ENCODE assay signal across 8 mouse cellular contexts in the genomic region with DNA sequence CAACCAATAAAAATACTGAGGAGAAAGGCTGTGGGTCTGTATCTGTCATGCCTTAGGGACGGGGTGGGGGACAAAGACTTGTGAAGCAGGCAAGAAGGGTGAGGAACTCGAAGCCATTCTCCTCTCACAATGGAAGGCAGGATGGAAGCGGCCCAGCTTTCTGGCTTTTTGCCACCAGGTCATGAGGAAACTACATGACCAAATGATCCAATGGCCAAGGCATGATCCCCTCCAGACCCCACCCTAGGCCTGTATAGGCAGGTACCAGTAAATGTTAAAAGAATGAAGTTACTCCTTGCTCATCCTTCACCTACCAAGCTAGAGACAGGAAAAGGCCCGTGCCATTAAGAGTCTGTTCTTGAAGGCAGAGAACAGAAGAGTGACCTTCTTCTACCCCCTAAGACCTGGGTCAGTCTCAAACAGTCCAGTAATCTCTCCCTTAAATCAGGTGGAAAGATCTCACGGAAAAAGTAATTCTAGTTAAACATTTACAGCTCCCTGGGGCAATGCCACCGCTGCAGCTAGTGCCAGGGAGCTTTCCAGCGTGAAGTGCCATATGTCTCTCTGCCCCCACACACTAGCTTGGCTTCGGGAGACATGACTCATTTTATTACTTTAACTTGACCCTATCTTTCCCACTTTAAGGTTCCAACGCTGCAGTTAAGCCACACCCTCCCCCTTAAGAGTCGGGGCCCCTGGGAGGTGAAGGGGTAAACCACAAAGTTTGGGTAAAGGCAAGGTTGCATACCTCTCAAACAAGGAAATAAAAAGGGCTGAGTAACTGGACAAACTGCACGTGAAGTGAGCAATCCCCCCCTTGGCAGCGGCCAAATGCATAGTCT. TPM values are rescaled to one million over a fixed set of nuclear protein-coding genes. Genes with fewer than 3 reads are reported as not detected.
DNase-seq lines count a peak whose midpoint lies in the region; ATAC-seq and TF ChIP-seq lines count a peak whose summit lies in the region.

No protein-coding gene starts in this region.

- H3K27me3 ChIP-seq in heart, embryonic 15.5 days, result peaks cover 3% of the 10 kb centered on the region; the same call in 1 of the 2 replicates
- no peaks in the 10 kb centered on the region for H3K27me3 ChIP-seq in Patski
- H3K27me3 ChIP-seq in hindbrain, embryonic 13.5 days, result peaks cover 18% of the 10 kb centered on the region; the same call in 1 of the 2 replicates
- H3K27me3 ChIP-seq in limb, embryonic 14.5 days (ENCODE audit: control insufficient read depth, insufficient read depth, low read length), result no peaks in the 10 kb centered on the region
- no peaks in the 10 kb centered on the region for H3K27me3 ChIP-seq in midbrain, postnatal 0 days (ENCODE audit: insufficient read depth, low read length)

- H3K4me3 ChIP-seq in heart, embryonic 15.5 days, result peak overlapping the region; percentile 69
- peak overlapping the region; percentile 82 for H3K4me3 ChIP-seq in hindbrain, embryonic 13.5 days
- H3K4me3 ChIP-seq in limb, embryonic 14.5 days (replicated peaks; ENCODE audit: low read length), result peak overlapping the region; percentile 67
- peak overlapping the region; percentile 69 for H3K4me3 ChIP-seq in midbrain, postnatal 0 days (ENCODE audit: low read depth, low read length)

- peaks cover 26% of the 10 kb centered on the region for H3K4me1 ChIP-seq in heart, embryonic 15.5 days (replicated peaks)
- peaks cover 30% of the 10 kb centered on the region for H3K4me1 ChIP-seq in hindbrain, embryonic 13.5 days (replicated peaks)
- H3K4me1 ChIP-seq in limb, embryonic 14.5 days (ENCODE audit: control insufficient read depth, insufficient read depth, low read length), result peaks cover 18% of the 10 kb centered on the region
- H3K4me1 ChIP-seq in midbrain, postnatal 0 days (ENCODE audit: insufficient read depth, low read length), result peaks cover 16% of the 10 kb centered on the region; the same call in 1 of the 2 replicates

- H3K9me3 ChIP-seq in heart, embryonic 15.5 days (replicated peaks), result no peaks in the 10 kb centered on the region
- H3K9me3 ChIP-seq in hindbrain, embryonic 13.5 days, result no peaks in the 10 kb centered on the region
- no peaks in the 10 kb centered on the region for H3K9me3 ChIP-seq in limb, embryonic 14.5 days (ENCODE audit: control insufficient read depth, low read length)
- H3K9me3 ChIP-seq in midbrain, postnatal 0 days (ENCODE audit: low read length), result no peaks in the 10 kb centered on the region

- no peak for TF ChIP-seq POLR2A in limb, embryonic 14.5 days (IDR thresholded peaks at IDR 0.05; ENCODE audit: borderline replicate concordance, extremely low read depth, insufficient read depth, insufficient read length)

- no peak for TF ChIP-seq CTCF in Patski (IDR thresholded peaks at IDR 0.05)
- no peak for TF ChIP-seq CTCF in midbrain, postnatal 0 days (IDR thresholded peaks at IDR 0.05)

- intact Hi-C loops in heart, postnatal 36 days (cut with DNase I), result no loop called here

- H3K27ac ChIP-seq in heart, embryonic 15.5 days, result no peak overlapping the region
- H3K27ac ChIP-seq in hindbrain, embryonic 13.5 days, result no peak overlapping the region
- no peak overlapping the region for H3K27ac ChIP-seq in limb, embryonic 14.5 days (replicated peaks; ENCODE audit: low read depth, low read length)
- no peak overlapping the region for H3K27ac ChIP-seq in midbrain, postnatal 0 days (ENCODE audit: low read depth, low read length)

- H3K36me3 ChIP-seq in heart, embryonic 15.5 days, result no peaks in the 10 kb centered on the region; the same call in 1 of the 2 replicates
- H3K36me3 ChIP-seq in hindbrain, embryonic 13.5 days, result peaks cover 4% of the 10 kb centered on the region
- H3K36me3 ChIP-seq in limb, embryonic 14.5 days (ENCODE audit: control insufficient read depth, insufficient read depth, low read length), result 0 out of 2 replicates have a peak, but pooled peaks cover 10% of the 10 kb centered on the region
- no peaks in the 10 kb centered on the region for H3K36me3 ChIP-seq in midbrain, postnatal 0 days (ENCODE audit: insufficient read depth, low read length)

- WGBS in heart, embryonic 15.5 days, result 62% methylated on average over 12 of the region's 12 CpGs
- 75% methylated on average over 12 of the region's 12 CpGs for WGBS in hindbrain, embryonic 13.5 days
- 56% methylated on average over 12 of the region's 12 CpGs for WGBS in limb, embryonic 14.5 days
- 83% methylated on average over 12 of the region's 12 CpGs for WGBS in midbrain, postnatal 0 days

- ATAC-seq in heart, embryonic 15.5 days (replicated peaks; ENCODE audit: insufficient number of reproducible peaks, insufficient read depth, low FRiP score, low read depth), result no peak
- ATAC-seq in Patski, result peak; percentile 76
- no peak for ATAC-seq in hindbrain, embryonic 13.5 days (ENCODE audit: low FRiP score)
- ATAC-seq in limb, embryonic 14.5 days (ENCODE audit: low FRiP score, low read depth), result no peak
- no peak for ATAC-seq in midbrain, postnatal 0 days (ENCODE audit: low FRiP score)

- H3K9ac ChIP-seq in heart, embryonic 15.5 days, result peak overlapping the region; percentile 76
- peak overlapping the region; percentile 89 for H3K9ac ChIP-seq in hindbrain, embryonic 13.5 days
- peak overlapping the region; percentile 66 for H3K9ac ChIP-seq in limb, embryonic 14.5 days (ENCODE audit: low read depth, low read length, severe bottlenecking)
- 0 out of 2 replicates have a peak overlapping the region, but pooled peaks have one; percentile 84 for H3K9ac ChIP-seq in midbrain, postnatal 0 days (replicated peaks; ENCODE audit: low read length, poor library complexity, severe bottlenecking)

- in situ Hi-C loops in Patski (cut with MboI; ENCODE audit: low pct_unique_long_range_greater_than_20kb), result no loop called here

- H3K4me2 ChIP-seq in heart, embryonic 15.5 days, result peak overlapping the region; percentile 80
- H3K4me2 ChIP-seq in hindbrain, embryonic 13.5 days, result peak overlapping the region; percentile 91
- peak overlapping the region; percentile 60 for H3K4me2 ChIP-seq in limb, embryonic 14.5 days (replicated peaks; ENCODE audit: low read depth, low read length, severe bottlenecking)
- peak overlapping the region; percentile 61 for H3K4me2 ChIP-seq in midbrain, postnatal 0 days (ENCODE audit: low read depth, low read length, poor library complexity, severe bottlenecking)

- CTCF ChIA-PET in Patski (lab: Charles Lee), result interaction anchor here (1.0 to 2.3 kb wide), 5 partner anchors 13 to 25 kb away, joined by 3 to 12 read pairs (median 7); partner anchors contain the start of genes Becn1 and Vps25

- DNase-seq in heart, postnatal 36 days, result no peak
- DNase-seq in Patski (ENCODE audit: low read depth, low spot score), result peak; percentile 98
- no peak for DNase-seq in limb, embryonic 14.5 days (ENCODE audit: low spot score)
- no peak for DNase-seq in midbrain, postnatal 0 days (ENCODE audit: low spot score)
- no peak for DNase-seq in B cell, adult 2 months
- no peak for DNase-seq in gastrocnemius, postnatal 10 days

- POLR2A ChIA-PET in Patski (lab: Charles Lee), result interaction anchor here (1.2 to 6.1 kb wide), 3 partner anchors 18 to 46 kb away, joined by 3 to 51 read pairs (median 7); partner anchors contain the start of genes Vps25 and Wnk4

RNA-seq across cellular contexts. Expression of gene Cntd1, which starts 1.2 kb away (rescaled TPM):
- polyA plus RNA-seq in heart, embryonic 15.5 days (2015; fragmentation: Nextera tagmentation; extraction: Ambion mirVana), result 0.61 and 0.68 TPM in 2 replicates
- total RNA-seq in heart, postnatal 36 days (2021), result under 1 TPM; 0.11 to 0.35 TPM
- polyA plus RNA-seq in Patski (2021), result 1.0 TPM
- polyA plus RNA-seq in hindbrain, embryonic 13.5 days (2015; fragmentation: Nextera tagmentation; extraction: Ambion mirVana), result 1.3 TPM in 2 replicates
- polyA plus RNA-seq in limb, embryonic 14.5 days (2012; rRNA removed), result 1.1 and 1.6 TPM in 2 replicates
- polyA plus RNA-seq in limb, embryonic 14.5 days (2014; fragmentation: Nextera tagmentation; extraction: Ambion mirVana), result 0.61 and 0.93 TPM in 2 replicates
- not detected in 2 replicates for total RNA-seq in midbrain, postnatal 0 days (2014; rRNA removed)
- 0.25 and 0.42 TPM in 2 replicates for polyA plus RNA-seq in midbrain, postnatal 0 days (2015; fragmentation: Nextera tagmentation; extraction: Ambion mirVana)
- total RNA-seq in gastrocnemius, postnatal 10 days (2021), result under 1 TPM; 0.14 to 0.18 TPM

RNA-seq across cellular contexts. Expression of gene Coa3, which starts 1.3 kb away (rescaled TPM):
- polyA plus RNA-seq in heart, embryonic 15.5 days (2015; fragmentation: Nextera tagmentation; extraction: Ambion mirVana), result 151 and 169 TPM in 2 replicates
- 10 to 100 TPM; 90.1 to 92.7 TPM for total RNA-seq in heart, postnatal 36 days (2021)
- 118 TPM for polyA plus RNA-seq in Patski (2021)
- polyA plus RNA-seq in hindbrain, embryonic 13.5 days (2015; fragmentation: Nextera tagmentation; extraction: Ambion mirVana), result 216 and 226 TPM in 2 replicates
- polyA plus RNA-seq in limb, embryonic 14.5 days (2012; rRNA removed), result 110 and 183 TPM in 2 replicates
- 182 and 187 TPM in 2 replicates for polyA plus RNA-seq in limb, embryonic 14.5 days (2014; fragmentation: Nextera tagmentation; extraction: Ambion mirVana)
- total RNA-seq in midbrain, postnatal 0 days (2014; rRNA removed), result 136 and 168 TPM in 2 replicates
- 204 and 229 TPM in 2 replicates for polyA plus RNA-seq in midbrain, postnatal 0 days (2015; fragmentation: Nextera tagmentation; extraction: Ambion mirVana)
- total RNA-seq in gastrocnemius, postnatal 10 days (2021), result 10 to 100 TPM; 66.3 to 74.5 TPM

RNA-seq across cellular contexts. Expression of gene Wnk4, which starts 17.2 kb away (rescaled TPM):
- polyA plus RNA-seq in heart, embryonic 15.5 days (2015; fragmentation: Nextera tagmentation; extraction: Ambion mirVana), result 4.1 and 7.2 TPM in 2 replicates
- total RNA-seq in heart, postnatal 36 days (2021), result 10 to 100 TPM; 18.5 to 19.8 TPM
- 53.9 TPM for polyA plus RNA-seq in Patski (2021)
- 7.0 and 7.7 TPM in 2 replicates for polyA plus RNA-seq in hindbrain, embryonic 13.5 days (2015; fragmentation: Nextera tagmentation; extraction: Ambion mirVana)
- 14.9 and 18.4 TPM in 2 replicates for polyA plus RNA-seq in limb, embryonic 14.5 days (2012; rRNA removed)
- polyA plus RNA-seq in limb, embryonic 14.5 days (2014; fragmentation: Nextera tagmentation; extraction: Ambion mirVana), result 9.9 and 10.7 TPM in 2 replicates
- 4.2 and 8.1 TPM in 2 replicates for total RNA-seq in midbrain, postnatal 0 days (2014; rRNA removed)
- polyA plus RNA-seq in midbrain, postnatal 0 days (2015; fragmentation: Nextera tagmentation; extraction: Ambion mirVana), result 7.5 and 9.2 TPM in 2 replicates
- total RNA-seq in gastrocnemius, postnatal 10 days (2021), result 1 to 10 TPM in 1 of 2 experiments, under 1 TPM in 1; 0.35 to 1.4 TPM

RNA-seq across cellular contexts. Expression of gene Vps25, which starts 24.1 kb away (rescaled TPM):
- 89.1 and 106 TPM in 2 replicates for polyA plus RNA-seq in heart, embryonic 15.5 days (2015; fragmentation: Nextera tagmentation; extraction: Ambion mirVana)
- total RNA-seq in heart, postnatal 36 days (2021), result 10 to 100 TPM; 84.6 to 95.8 TPM
- polyA plus RNA-seq in Patski (2021), result 104 TPM
- 110 and 115 TPM in 2 replicates for polyA plus RNA-seq in hindbrain, embryonic 13.5 days (2015; fragmentation: Nextera tagmentation; extraction: Ambion mirVana)
- 70.3 and 71.7 TPM in 2 replicates for polyA plus RNA-seq in limb, embryonic 14.5 days (2012; rRNA removed)
- polyA plus RNA-seq in limb, embryonic 14.5 days (2014; fragmentation: Nextera tagmentation; extraction: Ambion mirVana), result 120 and 124 TPM in 2 replicates
- total RNA-seq in midbrain, postnatal 0 days (2014; rRNA removed), result 77.3 and 82.3 TPM in 2 replicates
- 130 and 144 TPM in 2 replicates for polyA plus RNA-seq in midbrain, postnatal 0 days (2015; fragmentation: Nextera tagmentation; extraction: Ambion mirVana)
- 10 to 100 TPM; 40.1 to 44.3 TPM for total RNA-seq in gastrocnemius, postnatal 10 days (2021)

RNA-seq across cellular contexts. Expression of gene Becn1, which starts 24.5 kb away (rescaled TPM):
- polyA plus RNA-seq in heart, embryonic 15.5 days (2015; fragmentation: Nextera tagmentation; extraction: Ambion mirVana), result 114 and 145 TPM in 2 replicates
- total RNA-seq in heart, postnatal 36 days (2021), result 10 to 100 TPM; 88.6 to 98.7 TPM
- 203 TPM for polyA plus RNA-seq in Patski (2021)
- polyA plus RNA-seq in hindbrain, embryonic 13.5 days (2015; fragmentation: Nextera tagmentation; extraction: Ambion mirVana), result 166 and 188 TPM in 2 replicates
- polyA plus RNA-seq in limb, embryonic 14.5 days (2012; rRNA removed), result 86.5 and 100 TPM in 2 replicates
- 118 and 135 TPM in 2 replicates for polyA plus RNA-seq in limb, embryonic 14.5 days (2014; fragmentation: Nextera tagmentation; extraction: Ambion mirVana)
- 94.4 and 209 TPM in 2 replicates for total RNA-seq in midbrain, postnatal 0 days (2014; rRNA removed)
- 145 and 150 TPM in 2 replicates for polyA plus RNA-seq in midbrain, postnatal 0 days (2015; fragmentation: Nextera tagmentation; extraction: Ambion mirVana)
- 10 to 100 TPM; 74.5 to 76.9 TPM for total RNA-seq in gastrocnemius, postnatal 10 days (2021)
